Mouse (Mus musculus) liver, embryonic 13.5 days (tissue): ENCODE measurements around the gene C130026I21Rik. TPM values are rescaled to one million over a fixed set of nuclear protein-coding genes. Genes with fewer than 3 reads are reported as not detected.
"Not testable (repeated sequence)": the region's sequence is repeated elsewhere in the genome, so short reads cannot be mapped to it uniquely, and the experiment has no call there.

Source experiments
- ATAC-seq: fragments of 200-750 bp; cut with Nextera tagmentation; 2 replicates; pipeline ENCODE4 v1.8.0; 2017; ENCODE audit warnings: low read depth, mild to moderate bottlenecking, moderate number of reproducible peaks, moderate library complexity
- DNase-seq: peaks from one replicate; pipeline ENCODE4 v3.0.0; 2022
- H3K27ac ChIP-seq: fragments of 300-500 bp; sonication (generic); 2 replicates; pipeline ENCODE4 v1.5.1; 2015; ENCODE audit warnings: moderate library complexity, mild to moderate bottlenecking, inconsistent platforms
- H3K27me3 ChIP-seq: fragments of 300-500 bp; sonication (generic); 2 replicates; pipeline ENCODE4 v1.6.1; 2015; ENCODE audit warnings: mild to moderate bottlenecking, inconsistent platforms
- H3K36me3 ChIP-seq: fragments of 300-500 bp; sonication (generic); 2 replicates; pipeline ENCODE4 v1.6.1; 2015; ENCODE audit warnings: mild to moderate bottlenecking, inconsistent platforms
- H3K4me1 ChIP-seq: fragments of 300-500 bp; sonication (generic); replicated peaks from 2 replicates; pipeline ENCODE4 v1.6.1; 2015; ENCODE audit warnings: inconsistent platforms
- H3K4me2 ChIP-seq: fragments of 300-500 bp; sonication (generic); 2 replicates; pipeline ENCODE4 v1.6.1; 2015; ENCODE audit warnings: inconsistent platforms, mild to moderate bottlenecking, moderate library complexity
- H3K4me3 ChIP-seq: fragments of 300-500 bp; sonication (generic); replicated peaks from 2 replicates; pipeline ENCODE4 v1.5.1; 2015; ENCODE audit warnings: mild to moderate bottlenecking, inconsistent platforms
- H3K9ac ChIP-seq: fragments of 300-500 bp; sonication (generic); 2 replicates; pipeline ENCODE4 v1.6.1; 2015; ENCODE audit warnings: mild to moderate bottlenecking, inconsistent platforms
- H3K9me3 ChIP-seq: fragments of 300-500 bp; sonication (generic); replicated peaks from 2 replicates; pipeline ENCODE4 v1.6.1; 2016; ENCODE audit warnings: inconsistent platforms
- WGBS: fragments of 180-500 bp; shearing (Covaris S2); methylation state at CpG from one replicate; pipeline ENCODE4 v1.1.7; 2015; ENCODE audit not compliant: insufficient replicate concordance; 5-methylcytosine and 5-hydroxymethylcytosine counted together
- polyA plus RNA-seq: library from polyadenylated mRNA; unstranded; fragments of >200 nt; fragmentation: Nextera tagmentation; extraction: Ambion mirVana; gene quantifications from 2 replicates; pipeline ENCODE4 v1.2.1, GENCODE M21; 2015

The C130026I21Rik gene
- polyA plus RNA-seq, 1 experiment from 2014 or later: not detected

GRCm38 (mm10) chr1:85101754-85102153, 168.6 kb downstream of the C130026I21Rik start:
- H3K4me1 ChIP-seq, H3K27ac ChIP-seq, ATAC-seq, H3K9me3 ChIP-seq, H3K27me3 ChIP-seq, H3K4me3 ChIP-seq, H3K36me3 ChIP-seq, DNase-seq, H3K9ac ChIP-seq, H3K4me2 ChIP-seq: not testable (repeated sequence)
- WGBS: 65% methylated on average over 4 of the region's 4 CpGs

GRCm38 (mm10) chr1:85099864-85100263, 170.5 kb downstream of the C130026I21Rik start, which contains the start of gene Gm10553:
TSS of gene Gm10553 (plus strand) at chr1:85100164.
- H3K4me2 ChIP-seq, H3K4me3 ChIP-seq, ATAC-seq, DNase-seq, H3K27me3 ChIP-seq, H3K4me1 ChIP-seq, H3K9ac ChIP-seq, H3K36me3 ChIP-seq, H3K9me3 ChIP-seq, H3K27ac ChIP-seq: not testable (repeated sequence)
- WGBS: 30% methylated on average over 1 of the region's 1 CpGs

- not testable (repeated sequence) for H3K4me1 ChIP-seq, ATAC-seq, DNase-seq, H3K4me2 ChIP-seq, H3K9me3 ChIP-seq, H3K36me3 ChIP-seq, H3K27ac ChIP-seq, H3K9ac ChIP-seq, H3K27me3 ChIP-seq, H3K4me3 ChIP-seq
- WGBS: 53% methylated on average over 7 of the region's 7 CpGs
These were observed 171.3 kb downstream of the C130026I21Rik start for GRCm38 (mm10) chr1:85099081-85099480.

DNA sequence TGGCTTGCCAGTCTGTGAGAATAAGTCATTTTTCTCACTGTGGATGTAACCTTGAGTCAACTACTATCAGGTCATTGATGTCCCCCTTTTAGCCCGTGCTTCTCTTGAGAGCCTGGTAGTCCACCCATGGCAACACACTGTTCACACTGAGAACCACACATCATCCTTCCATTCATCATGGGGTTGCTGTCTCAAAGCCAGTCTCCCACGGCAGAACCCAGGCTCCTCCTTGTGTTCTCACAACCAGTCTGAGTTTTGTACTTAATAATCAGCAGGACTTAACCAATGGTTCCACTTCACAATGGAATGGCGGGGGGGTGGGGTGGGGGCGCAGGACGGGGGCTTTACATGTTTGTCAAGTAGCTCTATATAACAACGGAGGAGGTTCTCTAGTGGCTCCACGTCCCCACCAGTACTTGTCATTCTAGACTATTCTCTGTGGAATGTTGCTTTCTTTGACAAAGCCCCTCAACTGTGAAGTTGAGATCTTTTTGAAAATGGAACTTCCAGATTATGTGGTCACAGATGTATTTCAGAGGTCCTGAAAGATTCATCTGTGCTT, 177.3 kb downstream of the C130026I21Rik start:
- 62% methylated on average over 6 of the region's 7 CpGs for WGBS
- DNase-seq, H3K4me1 ChIP-seq: not testable (repeated sequence)

GRCm38 (mm10) chr1:85092169-85092568, 178.2 kb downstream of the C130026I21Rik start:
- not testable (repeated sequence) for H3K9ac ChIP-seq, H3K36me3 ChIP-seq, H3K4me3 ChIP-seq, H3K9me3 ChIP-seq, ATAC-seq, H3K4me1 ChIP-seq, DNase-seq, H3K4me2 ChIP-seq, H3K27ac ChIP-seq, H3K27me3 ChIP-seq
- WGBS: 16% methylated on average over 1 of the region's 3 CpGs

More for the DNA sequence above, 177.3 kb downstream of the C130026I21Rik start:
- not testable (repeated sequence) for H3K36me3 ChIP-seq, H3K4me2 ChIP-seq, H3K9me3 ChIP-seq, ATAC-seq, H3K27ac ChIP-seq, H3K9ac ChIP-seq, H3K4me3 ChIP-seq, H3K27me3 ChIP-seq

GRCm38 (mm10) chr1:85086211-85086610, 184.2 kb downstream of the C130026I21Rik start:
- H3K9ac ChIP-seq, H3K4me2 ChIP-seq, H3K27ac ChIP-seq, H3K9me3 ChIP-seq, H3K4me1 ChIP-seq, H3K4me3 ChIP-seq, ATAC-seq, DNase-seq, H3K36me3 ChIP-seq, H3K27me3 ChIP-seq: not testable (repeated sequence)
- 46% methylated on average over 1 of the region's 1 CpGs for WGBS

- H3K4me3 ChIP-seq, H3K9me3 ChIP-seq, DNase-seq, H3K36me3 ChIP-seq, H3K4me2 ChIP-seq, ATAC-seq, H3K27me3 ChIP-seq, H3K9ac ChIP-seq, H3K4me1 ChIP-seq, H3K27ac ChIP-seq: not testable (repeated sequence)
- WGBS: 31% methylated on average over 3 of the region's 3 CpGs
These were observed 185.6 kb downstream of the C130026I21Rik start for GRCm38 (mm10) chr1:85084803-85085202.

DNA sequence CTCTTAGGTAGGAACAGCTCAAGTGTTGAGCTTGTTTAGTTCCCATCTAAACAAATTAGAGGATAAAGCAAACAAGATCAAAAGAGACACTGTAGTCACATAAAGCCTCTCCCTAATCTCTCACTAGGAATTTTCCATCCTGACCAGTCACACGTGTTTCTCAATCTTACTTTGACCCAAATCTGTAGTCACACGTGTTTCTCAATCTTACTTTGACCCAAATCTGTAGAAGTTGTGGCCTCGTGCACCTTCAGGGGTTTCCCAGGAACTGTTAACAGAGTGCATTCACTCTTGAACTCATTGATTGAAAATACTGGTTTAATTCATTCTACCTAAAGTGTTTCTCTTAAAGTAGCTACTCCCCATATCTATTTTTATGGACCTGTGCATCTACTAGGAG, 197.3 kb downstream of the C130026I21Rik start:
- not testable (repeated sequence) for ATAC-seq, DNase-seq, H3K36me3 ChIP-seq, H3K4me3 ChIP-seq, H3K9me3 ChIP-seq, H3K4me2 ChIP-seq, H3K27ac ChIP-seq, H3K4me1 ChIP-seq, H3K27me3 ChIP-seq, H3K9ac ChIP-seq
- WGBS: 28% methylated on average over 3 of the region's 3 CpGs

- not testable (repeated sequence) for ATAC-seq
These were observed 198.7 kb downstream of the C130026I21Rik start for GRCm38 (mm10) chr1:85071690-85072089.

DNA sequence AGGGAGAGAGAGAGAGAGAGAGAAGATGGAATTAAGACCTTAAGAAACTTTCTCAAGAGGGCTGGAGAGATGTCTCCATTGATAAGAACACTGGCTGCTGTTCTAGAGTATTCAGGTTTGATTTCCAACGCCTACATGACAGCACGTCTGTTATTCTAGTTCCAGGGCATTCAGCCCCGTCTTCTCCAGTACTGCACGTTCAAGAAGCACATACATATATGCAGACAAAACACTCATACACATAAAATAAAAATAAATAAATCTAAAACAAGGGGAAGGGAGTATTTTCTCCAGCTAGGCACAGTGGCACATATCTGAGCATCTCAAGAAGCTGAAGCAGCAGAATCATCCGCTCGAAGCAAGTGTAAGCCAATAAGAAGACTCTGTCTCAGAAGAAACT, 234.6 kb downstream of the C130026I21Rik start:
- not testable (repeated sequence) for DNase-seq, H3K9me3 ChIP-seq, H3K27ac ChIP-seq, H3K4me2 ChIP-seq, H3K27me3 ChIP-seq, H3K4me3 ChIP-seq, H3K9ac ChIP-seq, H3K36me3 ChIP-seq, H3K4me1 ChIP-seq, ATAC-seq
- 60% methylated on average over 6 of the region's 6 CpGs for whole genome bisulfite sequencing

More at GRCm38 (mm10) chr1:85071690-85072089, 198.7 kb downstream of the C130026I21Rik start:
- 40% methylated on average over 3 of the region's 3 CpGs for WGBS
- not testable (repeated sequence) for H3K27ac ChIP-seq, H3K9me3 ChIP-seq, H3K36me3 ChIP-seq, DNase-seq, H3K9ac ChIP-seq, H3K4me1 ChIP-seq, H3K4me2 ChIP-seq, H3K4me3 ChIP-seq, H3K27me3 ChIP-seq

DNA sequence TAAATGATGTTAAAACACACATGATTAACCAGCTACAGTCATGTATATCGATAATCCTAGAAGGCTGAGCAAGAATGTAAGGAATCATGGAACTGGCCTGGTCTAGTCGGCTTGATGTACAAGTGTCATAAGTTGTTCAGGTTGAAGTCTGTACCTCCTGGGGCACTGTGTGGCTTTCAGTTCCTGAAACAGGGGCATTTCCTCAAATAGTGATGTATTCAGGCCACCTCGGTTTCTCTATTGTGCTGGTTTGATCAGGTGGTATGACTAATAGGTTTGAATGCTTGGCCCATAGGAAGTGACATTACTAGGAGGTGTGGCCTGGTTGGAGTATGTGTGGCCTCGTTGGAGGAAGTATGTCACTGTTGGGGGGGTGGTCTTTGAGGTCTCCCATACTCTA, 236.0 kb downstream of the C130026I21Rik start:
- H3K4me3 ChIP-seq, H3K4me2 ChIP-seq, H3K27ac ChIP-seq, H3K9ac ChIP-seq, H3K36me3 ChIP-seq, ATAC-seq, H3K27me3 ChIP-seq, H3K9me3 ChIP-seq, DNase-seq, H3K4me1 ChIP-seq: not testable (repeated sequence)
- 53% methylated on average over 3 of the region's 4 CpGs for WGBS

GRCm38 (mm10) chr1:85033616-85034015, 236.8 kb downstream of the C130026I21Rik start:
- H3K4me3 ChIP-seq, H3K4me1 ChIP-seq, H3K27me3 ChIP-seq, H3K27ac ChIP-seq, H3K9me3 ChIP-seq, ATAC-seq, H3K9ac ChIP-seq, DNase-seq, H3K4me2 ChIP-seq, H3K36me3 ChIP-seq: not testable (repeated sequence)
- 85% methylated on average over 5 of the region's 6 CpGs for WGBS
